Mouse (Mus musculus) midbrain, embryonic 11.5 days (tissue): ENCODE measurements around the gene Ppp4c. TPM values are rescaled to one million over a fixed set of nuclear protein-coding genes. Genes with fewer than 3 reads are reported as not detected.

Experiments
- ATAC-seq: fragments of 200-750 bp; cut with Nextera tagmentation; 2 replicates; pipeline ENCODE4 v1.8.0; 2017; ENCODE audit warnings: moderate TSS enrichment, moderate library complexity; ENCODE audit not compliant: low FRiP score
- DNase-seq: peaks from one replicate; pipeline ENCODE4 v3.0.0; 2015; ENCODE audit warnings: low spot score; ENCODE audit errors: missing footprints
- H3K27ac ChIP-seq: fragments of 300-500 bp; sonication (generic); 2 replicates; pipeline ENCODE4 v1.5.1; 2014; ENCODE audit warnings: low read depth, low read length
- H3K27me3 ChIP-seq: fragments of 300-500 bp; sonication (generic); 2 replicates; pipeline ENCODE4 v1.6.1; 2014; ENCODE audit warnings: mild to moderate bottlenecking, low read length, moderate library complexity, mixed read lengths; ENCODE audit not compliant: control insufficient read depth, insufficient read depth
- H3K36me3 ChIP-seq: fragments of 300-500 bp; sonication (generic); 2 replicates; pipeline ENCODE4 v1.6.1; 2014; ENCODE audit warnings: mild to moderate bottlenecking, low read length, moderate library complexity, mixed read lengths; ENCODE audit not compliant: control insufficient read depth, insufficient read depth
- H3K4me1 ChIP-seq: fragments of 300-500 bp; sonication (generic); 2 replicates; pipeline ENCODE4 v1.6.1; 2014; ENCODE audit warnings: low read length; ENCODE audit not compliant: control insufficient read depth, insufficient read depth
- H3K4me2 ChIP-seq: fragments of 300-500 bp; sonication (generic); 2 replicates; pipeline ENCODE4 v1.6.1; 2014; ENCODE audit warnings: mild to moderate bottlenecking, moderate library complexity
- H3K4me3 ChIP-seq: fragments of 300-500 bp; sonication (generic); 2 replicates; pipeline ENCODE4 v1.5.1; 2014; ENCODE audit warnings: low read depth, low read length
- H3K9ac ChIP-seq: fragments of 300-500 bp; sonication (generic); 2 replicates; pipeline ENCODE4 v1.6.1; 2014; ENCODE audit warnings: low read length
- H3K9me3 ChIP-seq: fragments of 300-500 bp; sonication (generic); 2 replicates; pipeline ENCODE4 v1.6.1; 2016; ENCODE audit warnings: low read length; ENCODE audit not compliant: control insufficient read depth
- WGBS: fragments of 180-500 bp; shearing (Covaris S2); extraction: QIAGEN DNeasy Blood & Tissue Kit; methylation state at CpG from one replicate; pipeline ENCODE4 v1.1.7; 2014; 5-methylcytosine and 5-hydroxymethylcytosine counted together
- polyA plus RNA-seq: library from polyadenylated mRNA; unstranded; fragments of >200 nt; fragmentation: Nextera tagmentation; extraction: Ambion mirVana; gene quantifications from 2 replicates; pipeline ENCODE4 v1.2.1, GENCODE M21; 2014

Ppp4c gene
- polyA plus RNA-seq, 1 experiment from 2014 or later, result 335 TPM

DNA sequence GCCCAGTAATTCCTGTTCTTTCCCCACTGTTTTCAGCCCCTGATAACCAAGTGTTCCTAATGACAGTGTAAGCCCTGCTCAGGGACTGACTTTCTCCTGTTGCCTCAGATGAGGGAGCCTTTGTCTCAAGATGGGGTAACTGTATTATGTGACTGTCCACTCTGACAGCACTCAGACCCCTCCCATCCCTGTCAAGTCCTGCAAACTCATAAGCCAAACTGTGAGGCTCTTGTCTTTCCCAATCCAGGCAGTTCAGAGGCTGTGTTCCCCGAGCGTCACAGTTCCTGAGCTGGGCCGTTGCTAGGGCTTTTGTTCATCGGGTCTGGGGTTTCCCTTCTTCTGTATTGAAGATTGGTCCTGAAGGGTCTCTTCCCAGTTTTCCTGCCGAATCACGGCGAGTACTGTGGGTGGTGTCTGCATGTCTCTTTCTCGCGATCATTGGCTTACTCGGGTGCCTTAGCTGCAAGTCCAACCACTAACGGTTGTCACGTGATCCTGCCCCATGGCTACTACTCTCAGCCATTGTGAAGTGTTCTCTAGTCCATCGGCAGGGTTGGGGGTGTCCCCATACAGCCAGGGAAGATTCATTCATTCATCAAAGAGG lies 52.1 kb downstream of the Ppp4c start:
- DNase-seq, result no peak
- 79% methylated on average over 13 of the region's 13 CpGs for WGBS
- H3K9me3 ChIP-seq, result no peaks in the 10 kb centered on the region
- no peak overlapping the region for H3K4me2 ChIP-seq
- no peak overlapping the region for H3K27ac ChIP-seq
- no peak for ATAC-seq
- no peaks in the 10 kb centered on the region for H3K36me3 ChIP-seq
- no peaks in the 10 kb centered on the region for H3K4me1 ChIP-seq
- no peak overlapping the region for H3K4me3 ChIP-seq
- no peak overlapping the region for H3K9ac ChIP-seq
- H3K27me3 ChIP-seq, result no peaks in the 10 kb centered on the region

DNA sequence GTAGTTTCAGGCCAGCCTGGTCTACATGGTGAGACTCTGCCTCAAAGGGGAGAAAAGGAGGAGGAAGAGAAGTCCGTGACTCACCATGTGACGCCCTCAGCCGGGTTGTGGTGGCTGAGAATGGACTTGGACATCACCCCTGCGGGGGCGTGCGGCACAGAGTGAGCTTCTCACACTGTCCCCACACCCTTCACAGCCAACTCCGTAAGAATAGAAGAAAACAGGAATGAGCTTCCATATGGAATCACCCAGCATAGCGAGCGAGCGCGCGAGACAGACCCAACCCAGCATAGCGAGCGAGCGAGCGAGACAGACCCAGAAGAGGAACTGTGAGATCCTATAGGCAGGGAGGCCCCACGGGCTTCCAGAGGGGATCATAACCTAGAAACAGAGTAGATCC lies 52.7 kb downstream of the Ppp4c start:
- ATAC-seq, result no peak
- Histone ChIP-seq H3K4me3 (no peak overlapping the region), H3K36me3 (no peaks in the 10 kb centered on the region), H3K9me3 (no peaks in the 10 kb centered on the region), H3K27ac (no peak overlapping the region), H3K27me3 (no peaks in the 10 kb centered on the region), H3K4me1 (no peaks in the 10 kb centered on the region), H3K4me2 (no peak overlapping the region), H3K9ac (no peak overlapping the region)
- WGBS, result 85% methylated on average over 17 of the region's 17 CpGs
- DNase-seq, result no peak

DNA sequence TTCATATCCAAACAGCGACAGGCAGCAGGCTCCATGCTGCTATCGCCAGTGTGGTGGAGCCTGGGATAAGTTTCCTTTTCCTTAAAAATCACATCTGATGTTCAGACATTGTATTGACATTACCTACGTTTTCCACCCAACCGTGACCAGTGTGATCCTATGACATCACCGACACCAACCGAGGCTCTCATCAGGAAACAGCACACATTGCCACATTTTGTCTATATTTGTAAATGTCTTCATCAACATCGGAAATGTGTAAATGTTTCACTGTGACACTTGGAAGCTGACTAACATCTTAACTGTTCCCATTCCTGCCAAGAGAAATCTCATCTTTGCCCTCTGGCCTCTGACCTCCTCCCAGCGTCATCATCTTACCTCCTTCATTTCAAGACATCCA lies 56.2 kb downstream of the Ppp4c start:
- H3K9me3 ChIP-seq, result no peaks in the 10 kb centered on the region
- H3K27ac ChIP-seq, result no peak overlapping the region
- H3K4me1 ChIP-seq, result no peaks in the 10 kb centered on the region
- 82% methylated on average over 8 of the region's 8 CpGs for WGBS
- H3K36me3 ChIP-seq, result no peaks in the 10 kb centered on the region
- DNase-seq, result no peak
- ATAC-seq, result no peak
- H3K9ac ChIP-seq, result no peak overlapping the region
- H3K27me3 ChIP-seq, result no peaks in the 10 kb centered on the region
- H3K4me2 ChIP-seq, result no peak overlapping the region
- H3K4me3 ChIP-seq, result no peak overlapping the region

Other genes starting within 250 kb of the Ppp4c start
- gene Eif3c, start 226.1 kb downstream of the Ppp4c start, polyA plus RNA-seq, result 189 and 198 TPM in 2 replicates
- 0.46 and 0.57 TPM in 2 replicates for gene Apobr, start 207.6 kb downstream of the Ppp4c start, polyA plus RNA-seq
- 22.4 and 23.4 TPM in 2 replicates for gene Cln3, start 206.7 kb downstream of the Ppp4c start, polyA plus RNA-seq
- not detected in 2 replicates for gene Il27, start 197.6 kb downstream of the Ppp4c start, polyA plus RNA-seq
- gene Nupr1, start 161.6 kb downstream of the Ppp4c start, polyA plus RNA-seq, result 2.8 and 3.4 TPM in 2 replicates
- 44.4 and 49.4 TPM in 2 replicates for gene Sgf29, start 143.2 kb downstream of the Ppp4c start, polyA plus RNA-seq
- 0.10 and 0.69 TPM in 2 replicates for gene Sult1a1, start 116.1 kb downstream of the Ppp4c start, polyA plus RNA-seq
- 158 and 180 TPM in 2 replicates for gene Bola2, start 97.1 kb downstream of the Ppp4c start, polyA plus RNA-seq
- gene Slx1b, start 96.7 kb downstream of the Ppp4c start, polyA plus RNA-seq, result 10.2 and 10.3 TPM in 2 replicates
- 46.2 TPM in 2 replicates for gene Coro1a, start 84.7 kb downstream of the Ppp4c start, polyA plus RNA-seq
- gene Mapk3, start 32.9 kb downstream of the Ppp4c start, polyA plus RNA-seq, result 41.0 and 45.2 TPM in 2 replicates
- gene Gdpd3, start 26.2 kb downstream of the Ppp4c start, polyA plus RNA-seq, result 0.57 and 0.86 TPM in 2 replicates
- gene Ypel3, start 15.5 kb downstream of the Ppp4c start, polyA plus RNA-seq, result 87.8 and 91.5 TPM in 2 replicates
- gene Tbx6, start 11.0 kb downstream of the Ppp4c start, polyA plus RNA-seq, result 0.20 and 0.43 TPM in 2 replicates
- 10.5 and 11.1 TPM in 2 replicates for gene Fam57b, start 5.2 kb upstream of the Ppp4c start, polyA plus RNA-seq
- not detected in 2 replicates for gene 4930451I11Rik, start 39.1 kb upstream of the Ppp4c start, polyA plus RNA-seq
- 4.1 and 4.8 TPM in 2 replicates for gene Doc2a, start 54.9 kb upstream of the Ppp4c start, polyA plus RNA-seq
- 23.8 and 28.4 TPM in 2 replicates for gene Hirip3, start 69.5 kb upstream of the Ppp4c start, polyA plus RNA-seq
- gene Ino80e, start 69.9 kb upstream of the Ppp4c start, polyA plus RNA-seq, result 92.6 and 99.7 TPM in 2 replicates
- 25.7 and 27.2 TPM in 2 replicates for gene Taok2, start 92.2 kb upstream of the Ppp4c start, polyA plus RNA-seq
- gene Tmem219, start 130.4 kb upstream of the Ppp4c start, polyA plus RNA-seq, result 25.6 and 26.5 TPM in 2 replicates
- 26.5 and 26.8 TPM in 2 replicates for gene Kctd13, start 136.4 kb upstream of the Ppp4c start, polyA plus RNA-seq
- 1.2 and 1.5 TPM in 2 replicates for gene Asphd1, start 157.1 kb upstream of the Ppp4c start, polyA plus RNA-seq
- gene Sez6l2, start 158.1 kb upstream of the Ppp4c start, polyA plus RNA-seq, result 7.8 and 9.9 TPM in 2 replicates
- gene Cdipt, start 183.4 kb upstream of the Ppp4c start, polyA plus RNA-seq, result 66.4 and 67.4 TPM in 2 replicates
- 1.3 and 1.4 TPM in 2 replicates for gene Cdiptos, start 183.6 kb upstream of the Ppp4c start, polyA plus RNA-seq
- gene Mvp, start 222.1 kb upstream of the Ppp4c start, polyA plus RNA-seq, result 2.8 and 3.0 TPM in 2 replicates
- not detected in 2 replicates for gene Pagr1b, start 224.0 kb upstream of the Ppp4c start, polyA plus RNA-seq
- 59.0 and 70.6 TPM in 2 replicates for gene Pagr1a, start 224.9 kb upstream of the Ppp4c start, polyA plus RNA-seq
- gene Gm42742, start 228.6 kb upstream of the Ppp4c start, polyA plus RNA-seq, result 58.8 and 68.8 TPM in 2 replicates
- 2.6 and 4.0 TPM in 2 replicates for gene Prrt2, start 228.7 kb upstream of the Ppp4c start, polyA plus RNA-seq
- 64.3 and 80.7 TPM in 2 replicates for gene Maz, start 234.5 kb upstream of the Ppp4c start, polyA plus RNA-seq
- 178 and 195 TPM in 2 replicates for gene Kif22, start 250.0 kb upstream of the Ppp4c start, polyA plus RNA-seq